Mouse (Mus musculus) cerebellum, adult 9-11 months (tissue): ENCODE measurements around the gene Akap6.

ENCODE experiments used
- DNase-seq: peaks from one replicate; pipeline ENCODE4 v3.0.0; 2022

Akap6 gene

DNA sequence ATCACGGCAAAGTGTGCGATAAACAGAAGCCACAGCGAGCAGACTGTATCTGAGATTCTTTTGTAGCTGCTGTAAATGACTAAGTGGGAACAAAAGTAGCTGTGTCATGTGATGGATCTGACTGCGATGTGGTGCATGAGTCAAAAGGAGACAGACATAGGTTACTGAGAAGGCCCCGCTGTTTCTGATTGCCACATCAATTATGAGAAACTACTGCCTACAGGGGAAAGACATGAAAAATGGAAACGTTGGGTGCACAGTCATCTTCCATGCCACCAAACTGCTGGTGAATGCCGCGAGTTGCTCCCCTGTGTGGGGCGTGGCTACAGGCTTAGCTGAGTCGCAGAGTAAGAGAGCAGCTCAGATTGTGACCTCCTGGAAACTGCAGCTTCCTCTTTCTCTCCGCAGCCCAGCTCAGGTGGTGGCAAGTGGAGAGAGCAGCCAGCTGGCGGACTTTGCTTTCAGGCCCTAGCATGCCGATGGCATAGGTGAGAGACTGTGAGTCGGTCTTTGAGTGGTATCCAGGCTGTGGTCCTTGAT lies 83.8 kb downstream of the Akap6 start:
- DNase-seq: peak; percentile 75

DNA sequence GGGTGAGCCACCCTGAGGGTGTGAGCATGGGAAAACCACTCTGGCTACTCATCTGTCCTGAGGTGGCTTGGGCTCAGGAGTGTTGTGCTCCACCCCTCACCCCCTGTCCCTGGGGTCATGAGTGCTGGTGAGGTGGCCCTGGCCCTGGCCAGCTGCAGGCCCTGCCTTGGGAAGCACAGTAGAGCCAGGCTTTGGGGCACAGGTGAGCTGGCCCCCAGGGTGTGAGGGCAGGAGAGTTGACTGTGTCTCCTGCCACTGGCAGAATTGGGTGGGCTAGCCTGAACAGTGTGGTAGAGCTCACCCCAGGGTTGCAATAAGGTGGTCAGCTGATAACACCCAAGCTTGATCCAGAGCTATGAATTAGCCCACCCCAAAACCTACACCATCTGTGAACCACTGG lies 86.0 kb downstream of the Akap6 start:
- DNase-seq: no peak

GRCm38 (mm10) chr12:52790350-52790768 lies 91.2 kb downstream of the Akap6 start:
- DNase-seq: peak; percentile 80

GRCm38 (mm10) chr12:52794131-52794530 lies 94.9 kb downstream of the Akap6 start:
- DNase-seq: no peak

GRCm38 (mm10) chr12:52795551-52796470 lies 96.6 kb downstream of the Akap6 start:
- no peak for DNase-seq

DNA sequence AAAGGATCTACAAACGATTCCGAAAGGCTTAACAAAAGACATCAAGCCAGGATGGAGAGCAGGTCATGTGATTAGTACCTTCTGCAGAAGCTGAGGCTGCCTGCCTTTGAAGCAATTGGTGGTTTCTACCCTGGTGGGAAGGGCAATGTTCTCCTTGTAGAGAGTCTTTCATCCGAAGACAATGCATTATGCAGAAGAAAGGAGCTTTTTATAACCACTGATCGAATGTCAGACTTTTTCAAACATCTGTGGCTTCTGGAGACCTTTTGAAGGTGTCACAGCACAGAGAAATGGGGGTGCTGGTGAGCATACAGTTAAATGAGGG lies 97.2 kb downstream of the Akap6 start:
- DNase-seq: no peak

- DNase-seq: no peak
These were observed 100.5 kb downstream of the Akap6 start for GRCm38 (mm10) chr12:52799717-52800116.

DNA sequence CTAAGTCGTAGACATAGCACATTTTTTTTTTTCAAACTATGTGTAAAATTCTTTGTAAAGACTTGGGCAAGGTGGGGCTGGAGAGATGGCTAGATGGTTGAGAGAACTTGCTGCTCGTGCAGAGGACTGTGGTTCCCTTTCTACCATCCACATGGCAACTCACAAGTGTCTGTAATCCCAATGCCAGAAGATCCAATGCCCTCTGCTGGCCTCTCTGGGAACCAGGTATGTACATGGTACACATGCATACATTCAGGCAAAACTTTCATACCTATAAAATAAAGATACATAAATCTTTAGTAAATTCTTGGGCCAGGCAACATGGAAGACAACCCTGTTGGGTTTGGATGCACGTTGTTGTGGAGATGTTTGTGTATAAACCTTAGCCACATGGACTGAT lies 107.1 kb downstream of the Akap6 start:
- no peak for DNase-seq

DNA sequence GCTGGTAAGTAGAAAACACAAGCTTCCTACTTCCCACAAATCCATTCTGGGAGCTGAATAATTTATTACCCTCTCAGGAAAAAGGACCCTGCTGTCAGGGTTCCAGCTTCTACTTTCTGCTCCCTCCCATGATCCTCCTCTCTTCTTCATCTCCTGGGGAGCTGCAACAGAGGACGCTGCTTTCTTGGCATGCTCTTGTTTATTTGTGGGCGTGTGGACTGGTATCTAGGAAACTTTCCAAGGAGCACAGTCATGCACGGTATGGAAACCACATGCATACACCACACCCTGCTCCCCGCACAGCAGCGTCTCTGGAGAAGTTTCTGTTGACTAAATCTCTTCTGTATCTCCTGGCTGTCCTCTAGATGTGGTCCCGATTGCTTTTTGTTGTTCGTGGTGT lies 119.4 kb downstream of the Akap6 start:
- no peak for DNase-seq

- no peak for DNase-seq
These were observed 125.6 kb downstream of the Akap6 start for GRCm38 (mm10) chr12:52824774-52825173.

DNA sequence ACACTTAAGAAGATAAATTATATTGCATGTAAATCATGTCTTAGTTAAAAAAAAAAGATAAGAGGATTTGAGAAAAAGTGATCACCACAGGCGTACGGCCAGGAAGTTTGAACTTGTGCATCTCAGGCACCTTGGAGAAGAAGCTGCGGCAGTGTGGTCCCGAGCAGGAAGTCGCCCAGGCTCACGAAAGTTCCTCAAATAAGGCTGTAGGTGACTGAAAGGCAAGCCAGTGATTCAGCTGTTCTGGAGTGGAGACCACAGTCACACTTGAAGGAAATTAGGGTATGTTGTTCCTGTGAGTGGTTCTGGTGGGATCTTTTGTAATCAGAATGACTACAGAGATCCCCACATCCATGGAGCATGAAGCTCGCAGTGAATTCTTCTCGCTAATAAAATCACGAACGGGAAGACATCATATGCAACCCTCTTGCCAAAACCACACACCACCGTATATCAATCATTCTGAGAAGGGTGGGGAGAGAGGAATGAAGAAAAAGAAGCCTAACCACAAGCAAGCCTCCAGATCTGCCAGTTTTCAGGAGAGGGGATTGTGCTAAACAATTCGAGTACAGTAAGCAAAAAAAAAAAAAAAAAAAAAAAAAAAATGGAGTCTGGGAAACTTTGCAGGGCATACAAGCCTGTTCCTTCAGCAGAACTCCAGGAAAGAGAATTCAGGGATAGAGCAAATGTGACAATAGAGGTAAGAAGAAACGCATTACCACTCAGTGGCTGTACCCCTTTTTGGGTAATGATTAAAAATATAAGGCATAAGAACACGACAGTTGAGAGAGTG lies 130.0 kb downstream of the Akap6 start:
- DNase-seq: no peak

DNA sequence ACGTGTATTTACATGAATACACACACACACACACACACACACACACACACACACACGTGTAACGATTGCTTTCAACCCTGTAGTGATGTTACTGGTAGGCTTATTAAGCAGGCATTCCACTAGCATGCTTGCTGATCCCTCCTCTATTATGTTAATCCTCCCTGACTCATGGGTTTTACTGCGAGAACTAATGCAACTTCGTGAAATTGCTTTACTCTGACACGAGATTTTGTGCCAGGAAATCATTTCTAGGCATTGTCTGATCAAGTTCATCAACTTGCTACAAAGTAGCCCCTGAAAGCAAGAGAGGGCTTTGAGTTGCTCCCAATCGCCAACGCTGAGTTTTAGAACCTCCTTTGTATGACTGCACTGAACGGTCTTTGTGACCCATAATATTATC lies 132.6 kb downstream of the Akap6 start:
- no peak for DNase-seq

DNA sequence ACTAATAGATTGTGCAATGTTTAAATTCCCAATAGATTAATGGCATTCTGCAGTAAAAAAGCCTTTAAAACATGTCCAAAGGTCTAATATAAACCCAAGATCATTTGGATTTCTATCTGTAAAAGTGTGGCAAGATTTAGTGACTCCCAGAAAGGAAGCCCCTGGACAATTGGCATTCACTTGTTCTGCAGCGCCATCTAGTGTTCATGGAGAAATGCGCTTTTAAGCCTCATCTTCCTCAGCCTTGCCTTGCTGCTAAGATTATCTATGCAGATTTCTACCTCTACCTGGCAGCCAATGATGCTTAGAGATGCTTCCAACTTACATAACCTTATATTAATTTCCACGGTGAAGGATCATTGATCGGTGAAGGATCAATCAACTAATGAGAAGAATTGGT lies 133.0 kb downstream of the Akap6 start:
- DNase-seq: peak; percentile 70

GRCm38 (mm10) chr12:52833141-52833540 lies 134.0 kb downstream of the Akap6 start:
- no peak for DNase-seq

- no peak for DNase-seq
These were observed 134.9 kb downstream of the Akap6 start for GRCm38 (mm10) chr12:52834074-52834473.

GRCm38 (mm10) chr12:52834781-52835279 lies 135.6 kb downstream of the Akap6 start:
- DNase-seq: no peak

- peak; percentile 29 for DNase-seq
These were observed 136.1 kb downstream of the Akap6 start for GRCm38 (mm10) chr12:52835291-52835742.

DNA sequence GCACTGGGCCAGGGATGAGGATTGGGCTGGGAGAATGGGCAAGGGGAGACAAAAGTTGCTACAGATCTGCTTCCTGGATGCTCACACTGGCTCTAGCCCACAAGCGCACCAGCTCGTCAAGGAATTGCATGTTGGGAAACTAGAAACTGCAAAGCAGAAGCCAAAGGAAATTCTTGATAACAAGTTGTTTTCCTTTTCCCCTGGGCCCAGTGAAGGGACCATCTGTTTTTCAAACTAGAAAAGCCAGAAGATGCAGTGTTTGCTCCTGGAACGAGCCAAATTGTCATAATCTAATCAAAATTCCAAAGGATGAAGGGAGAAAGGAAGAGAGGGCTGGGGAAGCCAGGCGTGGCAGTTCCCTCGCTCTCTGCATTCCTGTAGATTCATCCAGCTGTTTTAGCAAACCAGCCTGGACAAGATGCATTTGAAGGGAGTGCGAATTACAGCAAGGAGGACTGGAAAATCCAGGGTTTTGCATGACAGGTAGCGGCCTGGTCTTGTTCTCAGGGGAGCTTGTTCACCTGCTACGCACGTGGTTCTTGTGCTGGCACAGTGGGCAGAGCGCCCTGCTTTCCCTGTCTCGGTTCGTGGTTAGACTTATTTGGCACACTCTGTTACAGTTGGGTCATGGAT lies 136.8 kb downstream of the Akap6 start:
- peak; percentile 21 for DNase-seq

DNA sequence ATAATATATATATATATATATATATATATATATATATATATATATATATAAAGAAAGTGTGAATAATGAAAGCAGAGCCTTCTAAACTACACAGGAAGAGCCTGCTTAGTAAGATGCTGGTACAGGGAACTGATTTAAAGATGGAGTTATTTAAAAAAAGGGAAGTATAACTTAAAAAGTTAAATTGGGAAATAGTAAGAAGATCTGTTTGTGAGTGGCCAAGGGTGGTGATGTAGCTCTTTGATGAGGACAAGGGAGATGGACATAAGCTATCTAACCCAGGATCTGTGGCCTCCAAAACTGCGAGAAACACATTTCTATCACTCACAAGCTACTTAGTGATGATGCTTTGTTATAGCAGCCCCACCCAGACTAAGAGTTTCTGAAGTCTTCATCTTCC lies 146.8 kb downstream of the Akap6 start:
- DNase-seq: no peak

DNA sequence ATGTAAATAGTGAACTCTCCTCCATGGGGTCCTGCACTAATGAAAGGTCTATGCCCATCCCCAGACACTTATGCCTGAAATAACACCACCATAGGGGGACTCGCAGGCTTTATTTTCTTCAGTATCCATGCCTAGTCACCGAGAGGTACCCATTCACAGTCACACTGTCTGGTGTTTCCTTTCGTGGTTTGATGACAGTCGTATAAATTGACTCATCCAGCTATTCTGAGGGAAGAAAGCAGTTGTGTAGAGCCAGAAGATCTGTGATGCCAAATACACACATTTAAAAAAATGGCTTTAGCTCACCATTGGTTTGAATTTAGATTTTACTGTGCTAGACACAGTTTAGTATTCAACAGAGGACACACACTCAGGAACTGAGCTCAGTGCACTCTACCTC lies 147.8 kb downstream of the Akap6 start:
- no peak for DNase-seq

DNA sequence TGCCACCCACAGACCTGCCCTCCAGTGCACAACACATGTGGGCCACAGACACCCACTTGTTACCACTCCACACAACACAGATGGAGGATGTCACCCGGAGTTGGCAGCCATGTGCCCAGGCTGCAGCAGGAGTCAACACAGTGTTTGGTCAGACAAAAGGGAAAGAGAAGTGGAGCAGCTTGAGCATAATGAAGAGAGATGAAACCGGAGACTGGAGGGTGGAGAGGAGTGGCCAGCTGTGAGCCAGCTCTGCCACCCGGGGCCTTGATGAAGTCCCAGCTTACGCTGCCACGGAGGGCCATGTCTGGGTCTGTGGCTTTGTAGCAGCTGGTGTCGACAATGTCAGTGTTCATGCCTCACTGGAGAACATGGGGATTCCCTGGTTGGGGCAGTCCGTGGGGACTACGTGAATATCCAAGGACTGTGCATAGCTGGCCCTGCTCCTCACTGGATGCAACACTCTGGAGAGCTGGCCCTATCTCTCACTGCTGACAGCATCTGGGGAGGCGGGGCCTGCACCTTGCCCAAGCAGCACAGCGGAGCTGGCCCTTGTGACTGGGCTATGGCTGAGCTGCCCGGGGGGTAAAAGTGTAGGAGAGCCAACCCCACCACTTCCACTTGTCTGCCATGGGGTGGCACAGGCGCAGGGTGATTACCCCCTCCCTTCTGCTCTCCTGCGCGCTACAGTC lies 148.8 kb downstream of the Akap6 start:
- DNase-seq: no peak

- no peak for DNase-seq
These were observed 149.3 kb downstream of the Akap6 start for GRCm38 (mm10) chr12:52848519-52848855.

GRCm38 (mm10) chr12:52849297-52849696 lies 150.1 kb downstream of the Akap6 start:
- DNase-seq: no peak
